Mouse (Mus musculus) thymus, adult 2 months (tissue): ENCODE measurements around the gene Hmg20b.

ENCODE experiments used
- CTCF ChIP-seq: fragments of 200-500 bp; IDR thresholded peaks from 2 replicates; pipeline ENCODE4 v1.5.1; 2012; ENCODE audit warnings: mild to moderate bottlenecking, control low read depth, low read length, moderate library complexity, borderline replicate concordance; ENCODE audit not compliant: control insufficient read depth, poor library complexity, insufficient read depth; ENCODE audit errors: extremely low read depth
- POLR2A ChIP-seq: fragments of 200-500 bp; IDR thresholded peaks from 2 replicates; pipeline ENCODE4 v1.6.1; 2012; ENCODE audit warnings: mild to moderate bottlenecking, low read length, control low read depth, moderate library complexity; ENCODE audit not compliant: control insufficient read depth, poor library complexity, insufficient read depth; ENCODE audit errors: extremely low read depth

GRCm38 (mm10) chr10:81298369-81299100 is 51.7 kb downstream of the Hmg20b start:
- TF ChIP-seq CTCF (no peak), POLR2A (no peak)
